Mouse (Mus musculus): Measurements from ENCODE around the gene Inpp4a. TPM values are rescaled to one million over a fixed set of nuclear protein-coding genes. Genes with fewer than 3 reads are reported as not detected.

The Inpp4a gene
- total and polyA plus RNA-seq, 3 experiments: 1.5 to 7.0 (median 4.0) TPM

DNA sequence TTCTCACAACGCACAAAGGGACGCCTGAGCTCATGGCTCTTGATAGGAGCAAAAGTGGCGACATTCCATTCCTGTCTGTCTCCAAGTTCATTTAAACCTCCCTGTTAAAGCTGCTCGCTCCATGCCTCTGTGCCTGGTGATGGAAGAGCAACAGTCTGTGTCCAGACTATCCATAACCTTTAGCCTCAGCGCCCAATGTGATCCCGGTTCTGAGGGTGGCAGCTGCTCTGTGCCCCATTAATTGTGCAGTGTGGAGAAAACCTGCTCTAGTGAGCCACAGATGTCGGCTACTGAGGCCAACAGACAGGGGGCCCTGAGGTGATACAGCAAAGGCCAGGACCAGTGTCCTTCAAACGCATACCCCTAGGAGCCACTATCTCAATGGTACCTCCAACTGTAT lies 100.1 kb downstream of the Inpp4a start:
- H3K27ac ChIP-seq (ENCODE audit: insufficient read depth, low read depth): no peak overlapping the region
- in situ Hi-C loops (cut with MboI; ENCODE audit: low pct_ligation_motif_present, low pct_unique_long_range_greater_than_20kb, low sequenced_read_pairs): loop anchor here (5.0 kb wide), 1 partner anchor 127 kb away; no protein-coding TSS in a partner anchor
- H3K36me3 ChIP-seq (replicated peaks in 1 of 2; ENCODE audit: control insufficient read depth in 1 of 2, insufficient read depth in 1 of 2, low read length in 1 of 2): peaks cover 14 to 63% of the 10 kb centered on the region in 2 experiments
- H3K27me3 ChIP-seq (replicated peaks): no peaks in the 10 kb centered on the region
- peaks cover 4 to 13% of the 10 kb centered on the region in 2 experiments; a peak in 3 of 4 replicates for H3K4me1 ChIP-seq (ENCODE audit: control insufficient read depth in 1 of 2, insufficient read depth in 2 of 2)
- H3K9me3 ChIP-seq (replicated peaks; ENCODE audit: low read length): no peaks in the 10 kb centered on the region
- H3K79me2 ChIP-seq (replicated peaks; ENCODE audit: control insufficient read depth, extremely low read depth, insufficient read depth, poor library complexity, severe bottlenecking): no peaks in the 10 kb centered on the region
- no peak overlapping the region for H3K4me3 ChIP-seq (replicated peaks in 1 of 3; ENCODE audit: low read depth in 2 of 3, low read length in 2 of 3, poor library complexity in 1 of 3)
- no peak overlapping the region for H3K9ac ChIP-seq (ENCODE audit: insufficient read depth, low read depth)
- dilution Hi-C loops (cut with MboI; ENCODE audit: extremely low pct_ligation_motif_present, extremely low pct_unique_long_range_greater_than_20kb, low sequenced_read_pairs): no loop called here
- H3K4me2 ChIP-seq (ENCODE audit: insufficient read depth, low read depth, poor library complexity, severe bottlenecking): no peak overlapping the region
- TF ChIP-seq HCFC1 (IDR thresholded peaks at IDR 0.05; ENCODE audit: low read depth, low read length): no peak
- no peak for TF ChIP-seq CHD1 (IDR thresholded peaks at IDR 0.05; ENCODE audit: low read depth, low read length)
- no peak for TF ChIP-seq TCF12 (IDR thresholded peaks at IDR 0.05; ENCODE audit: low read depth, low read length)
- TF ChIP-seq CHD2 (IDR thresholded peaks at IDR 0.05; ENCODE audit: low read length): no peak
- no peak for TF ChIP-seq ZKSCAN1 (IDR thresholded peaks at IDR 0.05; ENCODE audit: borderline replicate concordance, low read depth, low read length)
- no peak for TF ChIP-seq ZNF384 (IDR thresholded peaks at IDR 0.05; ENCODE audit: low read depth, low read length)
- TF ChIP-seq BHLHE40 (IDR thresholded peaks at IDR 0.05; ENCODE audit: low read depth, low read length): no peak
- no peak for TF ChIP-seq ELF1 (IDR thresholded peaks at IDR 0.05; ENCODE audit: low read depth, low read length)
- no peak for TF ChIP-seq MAX (IDR thresholded peaks at IDR 0.05; ENCODE audit: low read length)
- no peak for DNase-seq (ENCODE audit: extremely low read depth)

GRCm38 (mm10) chr1:37401687-37402086 lies 102.0 kb downstream of the Inpp4a start:
- Histone ChIP-seq H3K4me2 (ENCODE audit: insufficient read depth, low read depth, poor library complexity, severe bottlenecking) (no peak overlapping the region), H3K4me1 (ENCODE audit: control insufficient read depth in 1 of 2, insufficient read depth in 2 of 2) (peaks cover 9 to 26% of the 10 kb centered on the region in 2 experiments), H3K27me3 (replicated peaks) (no peaks in the 10 kb centered on the region), H3K36me3 (replicated peaks in 1 of 2; ENCODE audit: control insufficient read depth in 1 of 2, insufficient read depth in 1 of 2, low read length in 1 of 2) (peaks cover 10 to 52% of the 10 kb centered on the region in 2 experiments), H3K9me3 (replicated peaks; ENCODE audit: low read length) (no peaks in the 10 kb centered on the region), H3K79me2 (replicated peaks; ENCODE audit: control insufficient read depth, extremely low read depth, insufficient read depth, poor library complexity, severe bottlenecking) (no peaks in the 10 kb centered on the region), H3K4me3 (replicated peaks in 1 of 3; ENCODE audit: low read depth in 2 of 3, low read length in 2 of 3, poor library complexity in 1 of 3) (no peak overlapping the region), H3K9ac (ENCODE audit: insufficient read depth, low read depth) (no peak overlapping the region), H3K27ac (ENCODE audit: insufficient read depth, low read depth) (no peak overlapping the region)
- in situ Hi-C loops (cut with MboI; ENCODE audit: low pct_ligation_motif_present, low pct_unique_long_range_greater_than_20kb, low sequenced_read_pairs) (loop anchor here (5.0 kb wide), 1 partner anchor 129 kb away; no protein-coding TSS in a partner anchor), dilution Hi-C loops (cut with MboI; ENCODE audit: extremely low pct_ligation_motif_present, extremely low pct_unique_long_range_greater_than_20kb, low sequenced_read_pairs) (no loop called here)
- peak; percentile 80 for DNase-seq (ENCODE audit: extremely low read depth)
- no peak for TF ChIP-seq USF2 (conservative IDR thresholded peaks at IDR 0.05; ENCODE audit: low read depth, low read length)
- TF ChIP-seq MYC (IDR thresholded peaks at IDR 0.05; ENCODE audit: low read depth, low read length): peak; percentile 71
- TF ChIP-seq JUN (IDR thresholded peaks at IDR 0.05; ENCODE audit: insufficient read depth, low read depth, low read length): no peak
- TF ChIP-seq SMC3 (IDR thresholded peaks at IDR 0.05; ENCODE audit: low read depth, low read length): peak; percentile 96
- TF ChIP-seq RAD21 (IDR thresholded peaks at IDR 0.05; ENCODE audit: low read depth, low read length): peak; percentile 80
- TF ChIP-seq MAFK (IDR thresholded peaks at IDR 0.05; ENCODE audit: insufficient replicate concordance, low read length): peak; percentile 87
- no peak for TF ChIP-seq PAX5 (IDR thresholded peaks at IDR 0.05; ENCODE audit: low read length)
- TF ChIP-seq ZC3H11A (IDR thresholded peaks at IDR 0.05; ENCODE audit: low read depth, low read length): peak; percentile 48; the same call in 1 of the 2 replicates
- TF ChIP-seq CTCF (conservative IDR thresholded peaks at IDR 0.05 in 1 of 2, IDR thresholded peaks at IDR 0.05 in 1 of 2; ENCODE audit: low read depth in 2 of 2, low read length in 2 of 2): peak; percentile 69 to 87
- no peak for TF ChIP-seq BHLHE40 (IDR thresholded peaks at IDR 0.05; ENCODE audit: low read depth, low read length)
